Mouse (Mus musculus) hindbrain, embryonic 13.5 days (tissue): ENCODE data around the gene Ccm2. TPM values are rescaled to one million over a fixed set of nuclear protein-coding genes. Genes with fewer than 3 reads are reported as not detected.
A peak's percentile ranks its signal among the peaks of the same experiment; 100 is the strongest.
"Not testable (repeated sequence)": the region's sequence is repeated elsewhere in the genome, so short reads cannot be mapped to it uniquely, and the experiment has no call there.

Experiments
- ATAC-seq: fragments of 200-750 bp; cut with Nextera tagmentation; 2 replicates; pipeline ENCODE4 v1.8.0; 2017; ENCODE audit warnings: moderate TSS enrichment; ENCODE audit not compliant: low FRiP score
- H3K27ac ChIP-seq: fragments of 300-500 bp; sonication (generic); 2 replicates; pipeline ENCODE4 v1.5.1; 2015; ENCODE audit warnings: inconsistent platforms, mild to moderate bottlenecking, moderate library complexity
- H3K27me3 ChIP-seq: fragments of 300-500 bp; sonication (generic); 2 replicates; pipeline ENCODE4 v1.6.1; 2015; ENCODE audit warnings: mild to moderate bottlenecking, inconsistent platforms
- H3K36me3 ChIP-seq: fragments of 300-500 bp; sonication (generic); 2 replicates; pipeline ENCODE4 v1.6.1; 2015; ENCODE audit warnings: mild to moderate bottlenecking, inconsistent platforms
- H3K4me1 ChIP-seq: fragments of 300-500 bp; sonication (generic); replicated peaks from 2 replicates; pipeline ENCODE4 v1.6.1; 2015; ENCODE audit warnings: inconsistent platforms
- H3K4me2 ChIP-seq: fragments of 300-500 bp; sonication (generic); 2 replicates; pipeline ENCODE4 v1.6.1; 2015; ENCODE audit warnings: inconsistent platforms, mild to moderate bottlenecking, moderate library complexity
- H3K4me3 ChIP-seq: fragments of 300-500 bp; sonication (generic); 2 replicates; pipeline ENCODE4 v1.5.1; 2015; ENCODE audit warnings: mild to moderate bottlenecking, inconsistent platforms
- H3K9ac ChIP-seq: fragments of 300-500 bp; sonication (generic); 2 replicates; pipeline ENCODE4 v1.6.1; 2015; ENCODE audit warnings: mild to moderate bottlenecking, inconsistent platforms
- H3K9me3 ChIP-seq: fragments of 300-500 bp; sonication (generic); 2 replicates; pipeline ENCODE4 v1.6.1; 2016; ENCODE audit warnings: inconsistent platforms
- WGBS: fragments of 180-500 bp; shearing (Covaris S2); methylation state at CpG from one replicate; pipeline ENCODE4 v1.1.7; 2015; 5-methylcytosine and 5-hydroxymethylcytosine counted together
- polyA plus RNA-seq: library from polyadenylated mRNA; unstranded; fragments of >200 nt; fragmentation: Nextera tagmentation; extraction: Ambion mirVana; gene quantifications from 2 replicates; pipeline ENCODE4 v1.2.1, GENCODE M21; 2015

The Ccm2 gene
- polyA plus RNA-seq, 1 experiment from 2014 or later: 99.0 TPM

GRCm38 (mm10) chr11:6523662-6524088, 23.0 kb upstream of the Ccm2 start:
- 66% methylated on average over 1 of the region's 1 CpGs for WGBS
- H3K36me3 ChIP-seq: peaks cover 32% of the 10 kb centered on the region
- no peaks in the 10 kb centered on the region for H3K9me3 ChIP-seq
- no peak overlapping the region for H3K27ac ChIP-seq
- H3K4me2 ChIP-seq: no peak overlapping the region
- no peak for ATAC-seq
- H3K4me3 ChIP-seq: no peak overlapping the region
- H3K27me3 ChIP-seq: no peaks in the 10 kb centered on the region
- H3K9ac ChIP-seq: no peak overlapping the region
- H3K4me1 ChIP-seq: peaks cover 20% of the 10 kb centered on the region

- Histone ChIP-seq H3K9ac (no peak overlapping the region), H3K4me2 (no peak overlapping the region), H3K9me3 (no peaks in the 10 kb centered on the region), H3K4me1 (peaks cover 20% of the 10 kb centered on the region), H3K27ac (no peak overlapping the region), H3K36me3 (peaks cover 32% of the 10 kb centered on the region), H3K27me3 (no peaks in the 10 kb centered on the region), H3K4me3 (no peak overlapping the region)
- WGBS: 93% methylated on average over 8 of the region's 8 CpGs
- no peak for ATAC-seq
These were observed 22.4 kb upstream of the Ccm2 start for GRCm38 (mm10) chr11:6524165-6524879.

- no peaks in the 10 kb centered on the region for H3K27me3 ChIP-seq
- no peak overlapping the region for H3K9ac ChIP-seq
- no peak for ATAC-seq
- no peaks in the 10 kb centered on the region for H3K9me3 ChIP-seq
- no peak overlapping the region for H3K27ac ChIP-seq
- peaks cover 20% of the 10 kb centered on the region for H3K4me1 ChIP-seq
- no peak overlapping the region for H3K4me3 ChIP-seq
- peaks cover 32% of the 10 kb centered on the region for H3K36me3 ChIP-seq
- WGBS: 89% methylated on average over 4 of the region's 4 CpGs
- H3K4me2 ChIP-seq: no peak overlapping the region
These were observed 21.8 kb upstream of the Ccm2 start for GRCm38 (mm10) chr11:6524880-6525238.

- 63% methylated on average over 1 of the region's 1 CpGs for WGBS
- no peak overlapping the region for H3K4me3 ChIP-seq
- no peak for ATAC-seq
- H3K27me3 ChIP-seq: no peaks in the 10 kb centered on the region
- H3K27ac ChIP-seq: no peak overlapping the region
- peaks cover 32% of the 10 kb centered on the region for H3K36me3 ChIP-seq
- no peak overlapping the region for H3K9ac ChIP-seq
- no peaks in the 10 kb centered on the region for H3K9me3 ChIP-seq
- H3K4me1 ChIP-seq: peaks cover 20% of the 10 kb centered on the region
- H3K4me2 ChIP-seq: no peak overlapping the region
These were observed 21.4 kb upstream of the Ccm2 start for GRCm38 (mm10) chr11:6525241-6525640.

GRCm38 (mm10) chr11:6526526-6527255, 20.0 kb upstream of the Ccm2 start:
- peak overlapping the region; percentile 61; the same call in 1 of the 2 replicates for H3K4me3 ChIP-seq
- peak overlapping the region; percentile 84; the same call in 1 of the 2 replicates for H3K9ac ChIP-seq
- peaks cover 32% of the 10 kb centered on the region for H3K36me3 ChIP-seq
- not testable (repeated sequence) for ATAC-seq, H3K27ac ChIP-seq, H3K9me3 ChIP-seq, H3K27me3 ChIP-seq
- peaks cover 20% of the 10 kb centered on the region for H3K4me1 ChIP-seq
- peak overlapping the region; percentile 89 for H3K4me2 ChIP-seq
- WGBS: 75% methylated on average over 13 of the region's 16 CpGs

- peak overlapping the region; percentile 89 for H3K4me2 ChIP-seq
- peaks cover 20% of the 10 kb centered on the region for H3K4me1 ChIP-seq
- peak overlapping the region; percentile 87 for H3K27ac ChIP-seq
- peaks cover 32% of the 10 kb centered on the region for H3K36me3 ChIP-seq
- no peaks in the 10 kb centered on the region for H3K27me3 ChIP-seq
- H3K4me3 ChIP-seq: peak overlapping the region; percentile 61
- WGBS: 26% methylated on average over 10 of the region's 10 CpGs
- peak overlapping the region; percentile 84 for H3K9ac ChIP-seq
- no peaks in the 10 kb centered on the region for H3K9me3 ChIP-seq
- peak; percentile 26 for ATAC-seq
These were observed 19.2 kb upstream of the Ccm2 start for GRCm38 (mm10) chr11:6527256-6528185.

- no peaks in the 10 kb centered on the region for H3K27me3 ChIP-seq
- H3K36me3 ChIP-seq: peaks cover 31% of the 10 kb centered on the region
- peak overlapping the region; percentile 61 for H3K4me3 ChIP-seq
- H3K9ac ChIP-seq: peak overlapping the region; percentile 84
- peak overlapping the region; percentile 87 for H3K27ac ChIP-seq
- H3K4me1 ChIP-seq: peaks cover 20% of the 10 kb centered on the region
- no peaks in the 10 kb centered on the region for H3K9me3 ChIP-seq
- peak overlapping the region; percentile 89 for H3K4me2 ChIP-seq
- ATAC-seq: peak; percentile 96
- WGBS: under 1% methylated on average over 51 of the region's 51 CpGs
These were observed 18.3 kb upstream of the Ccm2 start for GRCm38 (mm10) chr11:6528186-6529006.

GRCm38 (mm10) chr11:6529961-6530360, 16.7 kb upstream of the Ccm2 start:
- Histone ChIP-seq H3K9ac (no peak overlapping the region), H3K27me3 (no peaks in the 10 kb centered on the region), H3K4me1 (peaks cover 20% of the 10 kb centered on the region), H3K4me2 (no peak overlapping the region), H3K27ac (no peak overlapping the region), H3K36me3 (peaks cover 17% of the 10 kb centered on the region), H3K4me3 (no peak overlapping the region), H3K9me3 (no peaks in the 10 kb centered on the region)
- 95% methylated on average over 8 of the region's 8 CpGs for WGBS
- ATAC-seq: no peak

GRCm38 (mm10) chr11:6530746-6531145, 15.9 kb upstream of the Ccm2 start:
- peaks cover 20% of the 10 kb centered on the region for H3K4me1 ChIP-seq
- H3K27ac ChIP-seq: no peak overlapping the region
- H3K9me3 ChIP-seq: no peaks in the 10 kb centered on the region
- no peak for ATAC-seq
- no peak overlapping the region for H3K9ac ChIP-seq
- no peak overlapping the region for H3K4me2 ChIP-seq
- H3K36me3 ChIP-seq: peaks cover 9% of the 10 kb centered on the region
- H3K27me3 ChIP-seq: no peaks in the 10 kb centered on the region
- WGBS: 91% methylated on average over 3 of the region's 3 CpGs
- H3K4me3 ChIP-seq: no peak overlapping the region

GRCm38 (mm10) chr11:6544683-6545082, 2.0 kb upstream of the Ccm2 start:
- Histone ChIP-seq H3K9ac (no peak overlapping the region), H3K9me3 (no peaks in the 10 kb centered on the region), H3K4me2 (no peak overlapping the region), H3K27me3 (no peaks in the 10 kb centered on the region), H3K4me1 (peaks cover 22% of the 10 kb centered on the region), H3K4me3 (no peak overlapping the region), H3K36me3 (no peaks in the 10 kb centered on the region), H3K27ac (no peak overlapping the region)
- WGBS: 73% methylated on average over 3 of the region's 3 CpGs
- ATAC-seq: no peak

- 96% methylated on average over 4 of the region's 4 CpGs for WGBS
- no peak overlapping the region for H3K4me3 ChIP-seq
- peak overlapping the region; percentile 97; the same call in 1 of the 2 replicates for H3K27ac ChIP-seq
- no peak overlapping the region for H3K9ac ChIP-seq
- no peak for ATAC-seq
- peaks cover 27% of the 10 kb centered on the region for H3K4me1 ChIP-seq
- H3K36me3 ChIP-seq: no peaks in the 10 kb centered on the region
- no peaks in the 10 kb centered on the region for H3K27me3 ChIP-seq
- H3K4me2 ChIP-seq: peak overlapping the region; percentile 82
- no peaks in the 10 kb centered on the region for H3K9me3 ChIP-seq
These were observed 1.4 kb upstream of the Ccm2 start for GRCm38 (mm10) chr11:6545186-6545856.
